ENCODE assay signal across 12 mouse cellular contexts in genomic region chr19:14862654-14863468, GRCm38 (mm10).
DNase-seq lines count a peak whose midpoint lies in the region; ATAC-seq lines count a peak whose summit lies in the region.
"Had no signal": no experiment of that assay in that cellular context is flagged by ENCODE, and none has a peak within 500 bp of the region (broad histone marks: within the 10 kb centered on the region; RNA-seq: fewer than 3 reads in every experiment).

No protein-coding gene starts in this region.

- peak; percentile 5 for DNase-seq in gastrocnemius, postnatal 14 days
- DNase-seq in gastrocnemius, adult 18-20 months (ENCODE audit: low spot score) = no peak
- DNase-seq in right cerebral cortex, postnatal 36 days (ENCODE audit: low spot score in 2 of 2) = no peak
- DNase-seq in spleen, adult 18-20 months = no peak
- DNase-seq: right cerebral cortex, postnatal 14 days; thymus, adult 18-20 months had no signal

- intact Hi-C loops in gastrocnemius, postnatal 14 days (cut with DNase I; ENCODE audit: low total_unique reads) = no loop called here

- H3K4me2 ChIP-seq in midbrain, embryonic 12.5 days (replicated peaks) = 0 out of 2 replicates have a peak overlapping the region, but pooled peaks have one; percentile 3
- H3K4me2 ChIP-seq in midbrain, embryonic 16.5 days (ENCODE audit: low read length) = no peak overlapping the region
- peak overlapping the region; percentile 20; the same call in 1 of the 2 replicates for H3K4me2 ChIP-seq in limb, embryonic 12.5 days
- 0 out of 2 replicates have a peak overlapping the region, but pooled peaks have one; percentile 13 for H3K4me2 ChIP-seq in stomach, embryonic 14.5 days (replicated peaks; ENCODE audit: low read depth, low read length)
- H3K4me2 ChIP-seq: neural tube, embryonic 15.5 days had no signal

- no peaks in the 10 kb centered on the region for H3K36me3 ChIP-seq in midbrain, embryonic 12.5 days
- no peaks in the 10 kb centered on the region for H3K36me3 ChIP-seq in midbrain, embryonic 16.5 days (ENCODE audit: control insufficient read depth, insufficient read depth, low read length)
- H3K36me3 ChIP-seq in limb, embryonic 12.5 days = no peaks in the 10 kb centered on the region
- H3K36me3 ChIP-seq in stomach, embryonic 14.5 days (ENCODE audit: control insufficient read depth, insufficient read depth, low read length) = no peaks in the 10 kb centered on the region
- H3K36me3 ChIP-seq: heart, embryonic 10.5 days; neural tube, embryonic 15.5 days had no signal

- H3K4me3 ChIP-seq in midbrain, embryonic 12.5 days = no peak overlapping the region
- H3K4me3 ChIP-seq in midbrain, embryonic 16.5 days (ENCODE audit: low read depth, low read length) = no peak overlapping the region
- no peak overlapping the region for H3K4me3 ChIP-seq in limb, embryonic 12.5 days (replicated peaks)
- no peak overlapping the region for H3K4me3 ChIP-seq in stomach, embryonic 14.5 days (ENCODE audit: low read depth, low read length)
- H3K4me3 ChIP-seq: heart, embryonic 10.5 days; neural tube, embryonic 15.5 days had no signal

- 19% methylated on average over 13 of the region's 13 CpGs for WGBS in midbrain, embryonic 12.5 days
- WGBS in midbrain, embryonic 16.5 days = 24% methylated on average over 13 of the region's 13 CpGs
- 27% methylated on average over 13 of the region's 13 CpGs for WGBS in limb, embryonic 12.5 days
- 27% methylated on average over 13 of the region's 13 CpGs for WGBS in stomach, embryonic 14.5 days

- no peak overlapping the region for H3K9ac ChIP-seq in midbrain, embryonic 12.5 days (replicated peaks)
- no peak overlapping the region for H3K9ac ChIP-seq in midbrain, embryonic 16.5 days (ENCODE audit: low read depth, low read length)
- no peak overlapping the region for H3K9ac ChIP-seq in limb, embryonic 12.5 days (replicated peaks)
- H3K9ac ChIP-seq in stomach, embryonic 14.5 days (replicated peaks; ENCODE audit: low read depth, low read length) = no peak overlapping the region
- H3K9ac ChIP-seq: neural tube, embryonic 15.5 days had no signal

- peaks cover 27% of the 10 kb centered on the region for H3K27me3 ChIP-seq in midbrain, embryonic 12.5 days
- no peaks in the 10 kb centered on the region; the same call in 1 of the 2 replicates for H3K27me3 ChIP-seq in midbrain, embryonic 16.5 days (ENCODE audit: control insufficient read depth, insufficient read depth, low read depth, low read length)
- H3K27me3 ChIP-seq in limb, embryonic 12.5 days = no peaks in the 10 kb centered on the region
- 0 out of 2 replicates have a peak, but pooled peaks cover 8% of the 10 kb centered on the region for H3K27me3 ChIP-seq in stomach, embryonic 14.5 days (ENCODE audit: control insufficient read depth, insufficient read depth, low read length)
- H3K27me3 ChIP-seq: neural tube, embryonic 15.5 days had no signal

- no peak for ATAC-seq in midbrain, embryonic 12.5 days (ENCODE audit: low FRiP score, low read depth)
- ATAC-seq in midbrain, embryonic 16.5 days = no peak
- ATAC-seq in limb, embryonic 12.5 days (ENCODE audit: insufficient number of reproducible peaks, insufficient read depth, low FRiP score, low TSS enrichment, low read depth) = no peak
- ATAC-seq in stomach, embryonic 14.5 days (ENCODE audit: insufficient number of reproducible peaks, insufficient read depth, low FRiP score, low read depth) = peak; percentile 33; the same call in 1 of the 2 replicates

- H3K4me1 ChIP-seq in midbrain, embryonic 12.5 days = peaks cover 15% of the 10 kb centered on the region
- no peaks in the 10 kb centered on the region for H3K4me1 ChIP-seq in midbrain, embryonic 16.5 days (ENCODE audit: control insufficient read depth, insufficient read depth, low read length)
- H3K4me1 ChIP-seq in limb, embryonic 12.5 days (replicated peaks) = peaks cover 13% of the 10 kb centered on the region
- H3K4me1 ChIP-seq in stomach, embryonic 14.5 days (ENCODE audit: control insufficient read depth, insufficient read depth, low read length) = peaks cover 6% of the 10 kb centered on the region; the same call in 1 of the 2 replicates

- no peak overlapping the region for H3K27ac ChIP-seq in midbrain, embryonic 12.5 days (replicated peaks)
- no peak overlapping the region for H3K27ac ChIP-seq in midbrain, embryonic 16.5 days (ENCODE audit: low read length)
- H3K27ac ChIP-seq in limb, embryonic 12.5 days = peak overlapping the region; percentile 30; the same call in 1 of the 2 replicates
- H3K27ac ChIP-seq in stomach, embryonic 14.5 days (ENCODE audit: low read length) = no peak overlapping the region
- H3K27ac ChIP-seq: heart, embryonic 10.5 days; neural tube, embryonic 15.5 days had no signal

- 0 out of 2 replicates have a peak, but pooled peaks cover 9% of the 10 kb centered on the region for H3K9me3 ChIP-seq in midbrain, embryonic 12.5 days
- H3K9me3 ChIP-seq in midbrain, embryonic 16.5 days (replicated peaks; ENCODE audit: control insufficient read depth, low read length, poor library complexity, severe bottlenecking) = peaks cover 4% of the 10 kb centered on the region
- H3K9me3 ChIP-seq in limb, embryonic 12.5 days = 0 out of 2 replicates have a peak, but pooled peaks cover 10% of the 10 kb centered on the region
- no peaks in the 10 kb centered on the region for H3K9me3 ChIP-seq in stomach, embryonic 14.5 days (ENCODE audit: control insufficient read depth, low read depth, low read length)
- H3K9me3 ChIP-seq: heart, embryonic 10.5 days had no signal
